Mouse (Mus musculus) small intestine, adult 2 months (tissue): Measurements from ENCODE around the gene Ssh2.
"Not testable (repeated sequence)": the region's sequence is repeated elsewhere in the genome, so short reads cannot be mapped to it uniquely, and the experiment has no call there.

Experiments used
- CTCF ChIP-seq: fragments of 200-500 bp; IDR thresholded peaks from 2 replicates; pipeline ENCODE4 v1.5.1; 2012; ENCODE audit warnings: low read depth, mild to moderate bottlenecking, control low read depth, inconsistent platforms, low read length, moderate library complexity, mixed read lengths; ENCODE audit not compliant: insufficient replicate concordance, insufficient read length; ENCODE audit errors: extremely low read depth
- POLR2A ChIP-seq: fragments of 200-500 bp; IDR thresholded peaks from 2 replicates; pipeline ENCODE4 v1.6.1; 2012; ENCODE audit warnings: low read depth, mild to moderate bottlenecking, control low read depth, inconsistent platforms, low read length, moderate library complexity

DNA sequence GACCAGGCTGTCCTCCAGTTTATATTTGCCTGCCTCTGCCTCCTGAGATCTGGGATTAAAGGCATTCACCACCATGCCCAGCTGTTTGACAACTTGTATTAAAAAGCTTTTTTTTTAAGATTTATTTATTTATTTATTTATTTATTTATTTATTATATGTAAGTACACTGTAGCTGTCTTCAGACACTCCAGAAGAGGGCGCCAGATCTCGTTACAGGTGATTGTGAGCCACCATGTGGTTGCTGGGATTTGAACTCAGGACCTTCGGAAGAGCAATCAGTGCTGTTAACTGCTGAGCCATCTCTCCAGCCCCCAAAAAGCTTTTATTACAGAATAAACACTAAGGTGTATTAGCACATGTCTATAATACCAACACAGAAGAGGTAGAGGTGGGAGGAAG is 172.1 kb downstream of the Ssh2 start:
- not testable (repeated sequence) for TF ChIP-seq POLR2A, CTCF
